Mouse (Mus musculus) liver, embryonic 15.5 days (tissue): ENCODE data around the gene Mpg. TPM values are rescaled to one million over a fixed set of nuclear protein-coding genes. Genes with fewer than 3 reads are reported as not detected.
"Not testable (repeated sequence)": the region's sequence is repeated elsewhere in the genome, so short reads cannot be mapped to it uniquely, and the experiment has no call there.

Source experiments
- ATAC-seq: fragments of 200-750 bp; cut with Nextera tagmentation; 2 replicates; pipeline ENCODE4 v1.8.0; 2017; ENCODE audit warnings: moderate number of reproducible peaks, mild to moderate bottlenecking, moderate library complexity; ENCODE audit not compliant: insufficient read depth
- H3K27ac ChIP-seq: fragments of 300-500 bp; sonication (generic); replicated peaks from 2 replicates; pipeline ENCODE4 v1.5.1; 2015; ENCODE audit warnings: mild to moderate bottlenecking, inconsistent platforms
- H3K27me3 ChIP-seq: fragments of 300-500 bp; sonication (generic); 2 replicates; pipeline ENCODE4 v1.6.1; 2015; ENCODE audit warnings: mild to moderate bottlenecking, inconsistent platforms
- H3K36me3 ChIP-seq: fragments of 300-500 bp; sonication (generic); replicated peaks from 2 replicates; pipeline ENCODE4 v1.6.1; 2015; ENCODE audit warnings: moderate library complexity, mild to moderate bottlenecking, inconsistent platforms
- H3K4me1 ChIP-seq: fragments of 300-500 bp; sonication (generic); replicated peaks from 2 replicates; pipeline ENCODE4 v1.6.1; 2015; ENCODE audit warnings: inconsistent platforms
- H3K4me2 ChIP-seq: fragments of 300-500 bp; sonication (generic); 2 replicates; pipeline ENCODE4 v1.6.1; 2015; ENCODE audit warnings: moderate library complexity, mild to moderate bottlenecking, inconsistent platforms
- H3K4me3 ChIP-seq: fragments of 300-500 bp; sonication (generic); replicated peaks from 2 replicates; pipeline ENCODE4 v1.5.1; 2015; ENCODE audit warnings: mild to moderate bottlenecking, inconsistent platforms
- H3K9ac ChIP-seq: fragments of 300-500 bp; sonication (generic); 2 replicates; pipeline ENCODE4 v1.6.1; 2015; ENCODE audit warnings: moderate library complexity, mild to moderate bottlenecking, inconsistent platforms
- H3K9me3 ChIP-seq: fragments of 300-500 bp; sonication (generic); replicated peaks from 2 replicates; pipeline ENCODE4 v1.6.1; 2016; ENCODE audit warnings: inconsistent platforms
- WGBS: fragments of 180-500 bp; shearing (Covaris S2); methylation state at CpG from one replicate; pipeline ENCODE4 v1.1.7; 2015; ENCODE audit warnings: mixed read lengths; ENCODE audit not compliant: insufficient replicate concordance; 5-methylcytosine and 5-hydroxymethylcytosine counted together
- polyA plus RNA-seq: library from polyadenylated mRNA; unstranded; fragments of >200 nt; fragmentation: Nextera tagmentation; extraction: Ambion mirVana; gene quantifications from 2 replicates; pipeline ENCODE4 v1.2.1, GENCODE M21; 2015

Mpg gene
- polyA plus RNA-seq, 1 experiment from 2014 or later, result 18.3 TPM

DNA sequence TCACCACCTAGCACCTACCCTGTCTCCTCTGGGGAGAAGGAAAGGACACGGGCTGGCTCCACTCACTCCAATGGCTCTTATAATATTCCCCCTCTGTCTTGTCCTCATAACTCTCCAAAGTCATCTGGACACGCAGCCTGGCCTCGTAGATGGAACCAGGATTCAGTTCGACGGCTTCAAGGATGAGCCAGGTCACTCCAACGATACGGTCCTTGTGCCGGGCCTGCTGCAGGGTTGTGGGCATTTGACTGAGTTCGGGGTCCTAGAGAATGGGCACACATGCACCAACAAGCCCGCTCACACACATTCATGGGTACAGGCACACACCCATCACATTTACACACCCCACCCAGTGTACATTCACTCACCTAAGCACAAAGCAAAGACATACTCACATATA, 33.1 kb upstream of the Mpg start:
- peaks cover 8% of the 10 kb centered on the region for H3K4me1 ChIP-seq
- no peaks in the 10 kb centered on the region for H3K36me3 ChIP-seq
- 85% methylated on average over 10 of the region's 10 CpGs for WGBS
- H3K9me3 ChIP-seq, result no peaks in the 10 kb centered on the region
- H3K4me3 ChIP-seq, result no peak overlapping the region
- no peak overlapping the region for H3K4me2 ChIP-seq
- ATAC-seq, result no peak
- H3K27me3 ChIP-seq, result peaks cover 4% of the 10 kb centered on the region; the same call in 1 of the 2 replicates
- no peak overlapping the region for H3K9ac ChIP-seq
- H3K27ac ChIP-seq, result no peak overlapping the region

GRCm38 (mm10) chr11:32194086-32194485, 32.2 kb upstream of the Mpg start:
- Histone ChIP-seq H3K9me3 (no peaks in the 10 kb centered on the region), H3K27ac (no peak overlapping the region), H3K27me3 (peaks cover 4% of the 10 kb centered on the region; the same call in 1 of the 2 replicates), H3K4me2 (no peak overlapping the region), H3K9ac (no peak overlapping the region), H3K36me3 (no peaks in the 10 kb centered on the region), H3K4me3 (no peak overlapping the region), H3K4me1 (peaks cover 15% of the 10 kb centered on the region)
- 59% methylated on average over 10 of the region's 10 CpGs for WGBS
- no peak for ATAC-seq

GRCm38 (mm10) chr11:32194626-32195025, 31.7 kb upstream of the Mpg start:
- Histone ChIP-seq H3K9ac (no peak overlapping the region), H3K36me3 (no peaks in the 10 kb centered on the region), H3K27me3 (peaks cover 4% of the 10 kb centered on the region; the same call in 1 of the 2 replicates), H3K27ac (no peak overlapping the region), H3K4me3 (no peak overlapping the region), H3K9me3 (no peaks in the 10 kb centered on the region), H3K4me2 (no peak overlapping the region), H3K4me1 (peaks cover 21% of the 10 kb centered on the region)
- 71% methylated on average over 5 of the region's 5 CpGs for WGBS
- no peak for ATAC-seq

- no peak overlapping the region for H3K4me2 ChIP-seq
- WGBS, result 16% methylated on average over 11 of the region's 11 CpGs
- ATAC-seq, result no peak
Measured at GRCm38 (mm10) chr11:32195867-32196540, 30.3 kb upstream of the Mpg start.

GRCm38 (mm10) chr11:32196727-32197126, 29.6 kb upstream of the Mpg start:
- Histone ChIP-seq H3K27me3 (peaks cover 4% of the 10 kb centered on the region; the same call in 1 of the 2 replicates), H3K4me2 (no peak overlapping the region), H3K9me3 (no peaks in the 10 kb centered on the region), H3K9ac (no peak overlapping the region), H3K4me3 (no peak overlapping the region), H3K4me1 (peaks cover 30% of the 10 kb centered on the region), H3K27ac (no peak overlapping the region), H3K36me3 (no peaks in the 10 kb centered on the region)
- ATAC-seq, result no peak
- WGBS, result 32% methylated on average over 6 of the region's 6 CpGs

More at GRCm38 (mm10) chr11:32195867-32196540, 30.3 kb upstream of the Mpg start:
- peaks cover 4% of the 10 kb centered on the region; the same call in 1 of the 2 replicates for H3K27me3 ChIP-seq
- H3K4me1 ChIP-seq, result peaks cover 30% of the 10 kb centered on the region
- H3K36me3 ChIP-seq, result no peaks in the 10 kb centered on the region
- no peak overlapping the region for H3K9ac ChIP-seq
- H3K27ac ChIP-seq, result no peak overlapping the region
- H3K4me3 ChIP-seq, result no peak overlapping the region
- no peaks in the 10 kb centered on the region for H3K9me3 ChIP-seq

GRCm38 (mm10) chr11:32197766-32198165, 28.5 kb upstream of the Mpg start:
- ATAC-seq, result no peak
- no peak overlapping the region for H3K9ac ChIP-seq
- H3K27me3 ChIP-seq, result peaks cover 6% of the 10 kb centered on the region; the same call in 1 of the 2 replicates
- H3K27ac ChIP-seq, result no peak overlapping the region
- H3K9me3 ChIP-seq, result no peaks in the 10 kb centered on the region
- peaks cover 30% of the 10 kb centered on the region for H3K4me1 ChIP-seq
- no peak overlapping the region for H3K4me3 ChIP-seq
- 42% methylated on average over 3 of the region's 3 CpGs for WGBS
- no peak overlapping the region for H3K4me2 ChIP-seq
- H3K36me3 ChIP-seq, result no peaks in the 10 kb centered on the region

GRCm38 (mm10) chr11:32198256-32198955, 27.9 kb upstream of the Mpg start:
- no peak overlapping the region for H3K27ac ChIP-seq
- no peak for ATAC-seq
- peaks cover 6% of the 10 kb centered on the region; the same call in 1 of the 2 replicates for H3K27me3 ChIP-seq
- 47% methylated on average over 14 of the region's 14 CpGs for WGBS
- H3K4me3 ChIP-seq, result no peak overlapping the region
- no peak overlapping the region for H3K9ac ChIP-seq
- peaks cover 30% of the 10 kb centered on the region for H3K4me1 ChIP-seq
- H3K9me3 ChIP-seq, result no peaks in the 10 kb centered on the region
- H3K36me3 ChIP-seq, result no peaks in the 10 kb centered on the region
- no peak overlapping the region for H3K4me2 ChIP-seq

GRCm38 (mm10) chr11:32199230-32199629, 27.1 kb upstream of the Mpg start:
- peaks cover 6% of the 10 kb centered on the region; the same call in 1 of the 2 replicates for H3K27me3 ChIP-seq
- ATAC-seq, result no peak

DNA sequence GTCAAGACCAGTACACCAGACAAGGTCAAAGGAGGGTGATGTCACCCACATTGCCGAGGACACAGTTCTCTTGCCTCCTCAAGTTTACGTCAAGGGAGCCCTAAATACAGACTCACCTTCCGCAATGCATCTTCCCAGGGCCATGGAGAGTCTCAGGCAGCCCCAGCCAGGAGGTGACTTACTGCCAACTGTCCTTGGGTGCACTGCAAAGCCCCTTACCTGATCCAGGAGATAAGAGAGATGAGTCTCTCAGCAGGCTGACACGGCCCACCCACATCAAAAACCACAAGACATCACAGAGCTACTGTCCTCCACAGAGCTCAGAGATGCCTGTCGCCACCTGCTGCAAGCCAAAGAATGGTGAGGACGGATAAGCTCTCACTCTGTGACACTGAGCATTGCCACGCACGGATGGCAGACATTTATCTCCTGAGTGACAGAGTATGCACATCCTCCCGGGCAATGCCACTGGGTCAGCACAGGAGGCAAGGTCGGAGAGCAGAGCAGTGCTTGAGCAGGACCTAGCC, 26.2 kb upstream of the Mpg start, which contains the start of gene Il9r:
TSS of gene Il9r (minus strand) at position 205 of the 527 bp plus-strand sequence.
- peaks cover 40% of the 10 kb centered on the region for H3K4me1 ChIP-seq
- no peak for ATAC-seq
- 18% methylated on average over 10 of the region's 10 CpGs for WGBS
- no peak within 1 kb of the TSS for H3K27ac ChIP-seq
- H3K27me3 ChIP-seq, result peaks cover 6% of the 10 kb centered on the region; the same call in 1 of the 2 replicates
- no peak within 1 kb of the TSS for H3K4me2 ChIP-seq
- H3K9me3 ChIP-seq, result no peaks in the 10 kb centered on the region
- H3K36me3 ChIP-seq, result no peaks in the 10 kb centered on the region
- no peak within 1 kb of the TSS for H3K9ac ChIP-seq
- no peak within 1 kb of the TSS for H3K4me3 ChIP-seq

More at GRCm38 (mm10) chr11:32199230-32199629, 27.1 kb upstream of the Mpg start:
- Histone ChIP-seq H3K4me3 (no peak overlapping the region), H3K9ac (no peak overlapping the region), H3K27ac (no peak overlapping the region), H3K36me3 (no peaks in the 10 kb centered on the region), H3K4me1 (peaks cover 32% of the 10 kb centered on the region), H3K4me2 (no peak overlapping the region), H3K9me3 (no peaks in the 10 kb centered on the region)
- WGBS, result 35% methylated on average over 6 of the region's 6 CpGs

- H3K4me1 ChIP-seq, result peaks cover 43% of the 10 kb centered on the region
- H3K4me2 ChIP-seq, ATAC-seq, H3K27ac ChIP-seq, H3K36me3 ChIP-seq, H3K9me3 ChIP-seq, H3K9ac ChIP-seq, H3K4me3 ChIP-seq, H3K27me3 ChIP-seq: not testable (repeated sequence)
- 52% methylated on average over 1 of the region's 1 CpGs for WGBS
Measured at GRCm38 (mm10) chr11:32200992-32201391, 25.3 kb upstream of the Mpg start.
